Mouse (Mus musculus): ENCODE data around the gene Tulp2.
"Not testable (repeated sequence)": the region's sequence is repeated elsewhere in the genome, so short reads cannot be mapped to it uniquely, and the experiment has no call there.

Gene Tulp2

DNA sequence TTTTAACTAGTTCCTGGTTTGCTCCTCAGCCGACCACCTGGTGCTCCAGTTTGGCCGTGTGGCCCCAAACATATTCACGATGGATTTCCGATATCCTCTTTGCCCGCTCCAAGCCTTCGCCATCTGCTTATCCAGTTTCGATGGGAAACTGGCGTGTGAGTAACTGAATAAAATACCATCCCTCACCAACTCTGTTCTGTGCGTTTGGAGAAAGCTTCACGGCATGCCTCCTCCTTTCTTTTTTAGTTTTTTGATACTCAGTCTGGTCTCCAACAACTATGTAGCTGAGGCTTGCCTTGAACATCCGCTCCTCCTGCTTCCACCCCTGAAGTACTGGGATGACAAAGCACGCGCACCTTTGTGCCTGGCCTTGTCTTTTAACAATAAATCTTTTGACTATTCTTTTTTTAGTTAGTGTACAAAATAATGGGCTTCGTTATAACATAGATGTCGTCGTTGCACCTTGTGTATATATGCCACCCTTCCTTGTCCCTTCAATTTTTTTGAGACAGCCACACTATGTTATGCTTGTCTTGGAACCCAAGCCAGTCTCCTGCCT lies 40.6 kb downstream of the Tulp2 start:
- DNase-seq (ENCODE audit: low spot score), result no peak

DNA sequence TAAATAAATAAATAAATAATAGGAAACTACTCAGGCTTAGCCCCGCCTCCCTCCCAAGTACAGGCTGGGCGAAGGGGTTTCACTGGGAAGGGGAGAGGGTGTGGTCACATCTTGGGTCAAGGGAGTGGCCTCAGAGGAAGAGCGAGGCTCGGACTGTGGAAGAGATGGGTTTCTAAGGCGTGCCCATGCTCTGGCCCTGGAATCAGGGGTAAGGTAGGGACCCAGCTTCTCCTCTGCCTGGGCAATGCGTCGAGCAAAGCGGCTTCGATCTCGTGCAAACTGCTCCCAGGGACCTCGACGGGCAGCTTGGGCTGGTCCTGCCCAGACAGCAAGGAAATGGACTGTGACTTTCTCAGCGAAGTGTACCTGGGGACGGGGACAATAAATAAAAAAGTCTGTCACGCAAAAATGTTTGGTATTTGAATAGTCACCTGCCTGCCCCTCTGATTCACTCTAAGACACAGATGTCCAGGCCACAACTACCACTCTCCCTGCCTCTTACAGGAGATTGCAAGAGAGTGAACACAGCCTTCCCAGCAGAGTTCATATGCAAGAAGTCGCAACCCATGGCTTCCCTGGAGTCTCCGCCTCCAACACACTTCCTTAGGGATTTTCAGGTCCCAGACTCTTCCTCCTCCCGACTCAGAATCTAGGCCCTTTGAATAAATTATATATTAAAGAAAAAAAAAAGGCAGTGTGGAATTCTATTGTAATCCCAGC lies 41.4 kb downstream of the Tulp2 start:
- no peak for DNase-seq (ENCODE audit: low spot score)

GRCm38 (mm10) chr7:45523678-45524170 lies 42.0 kb downstream of the Tulp2 start:
- DNase-seq (ENCODE audit: low spot score), result no peak

- peak; percentile 62 for DNase-seq (ENCODE audit: low spot score)
Observed at GRCm38 (mm10) chr7:45524841-45525621, 43.4 kb downstream of the Tulp2 start.

DNA sequence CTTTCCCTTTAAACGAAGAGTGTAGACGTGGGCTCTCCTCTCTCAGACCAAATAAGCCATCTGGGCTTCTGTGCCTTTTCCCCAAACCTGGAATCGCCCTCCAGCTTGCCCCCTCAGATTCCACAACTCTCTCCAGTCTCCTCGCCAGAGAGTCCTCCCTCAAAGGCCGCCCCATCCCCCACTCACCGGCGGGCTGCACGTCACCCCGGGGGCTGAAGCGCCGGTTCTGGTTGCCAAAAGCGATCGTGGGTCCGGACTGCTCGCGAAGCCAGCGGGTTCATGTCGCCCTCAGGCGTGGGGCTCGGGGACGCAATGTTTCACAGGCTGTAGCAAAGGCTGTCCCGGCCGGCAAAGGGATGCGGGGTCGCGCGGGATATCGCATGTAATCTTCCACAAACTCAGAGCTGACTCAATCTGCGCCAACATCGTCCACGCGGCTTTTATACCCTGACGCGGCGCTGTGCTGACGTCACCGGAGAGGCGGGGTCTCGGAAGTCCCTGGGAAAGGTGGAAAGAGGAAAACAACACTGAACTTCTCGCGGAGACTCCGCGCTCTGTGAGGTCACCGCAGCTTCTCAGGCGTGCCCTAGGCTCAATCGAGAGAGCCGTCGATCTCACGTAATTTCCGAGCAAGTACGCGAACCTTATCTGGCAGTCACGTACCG lies 44.3 kb downstream of the Tulp2 start, which contains the start of the genes Ppp1r15a and Plekha4:
Gene Ppp1r15a (minus strand): TSS at position 460 of the 665 bp plus-strand sequence.
Gene Plekha4 (plus strand): TSS at position 522 of the 665 bp plus-strand sequence.
- peak; percentile 97 for DNase-seq (ENCODE audit: low spot score)

- peak; percentile 58 for DNase-seq (ENCODE audit: low spot score)
Observed at GRCm38 (mm10) chr7:45526474-45527120, 44.9 kb downstream of the Tulp2 start.

GRCm38 (mm10) chr7:45527169-45527568 lies 45.5 kb downstream of the Tulp2 start:
- not testable (repeated sequence) for DNase-seq (ENCODE audit: low spot score)

DNA sequence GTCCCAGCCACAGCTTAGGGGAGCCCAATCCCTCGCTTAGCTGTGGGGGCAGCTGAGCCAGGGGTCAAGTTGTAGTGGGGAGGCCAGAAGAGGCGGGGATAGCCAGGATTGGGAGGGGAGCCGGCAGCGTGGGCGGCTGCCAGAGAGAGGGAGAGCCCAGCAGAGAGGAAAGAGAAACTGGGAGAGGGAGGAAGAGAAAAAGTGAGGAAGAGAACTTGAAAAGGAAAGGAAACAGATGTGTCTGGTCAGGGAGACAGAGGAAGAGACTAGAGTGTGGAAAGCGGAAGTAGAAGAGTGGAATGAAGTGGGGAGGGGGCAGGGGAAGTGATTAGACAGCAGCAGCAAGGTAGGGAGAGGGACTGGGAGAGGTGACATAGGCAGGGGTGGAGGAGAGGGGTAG lies 47.8 kb downstream of the Tulp2 start:
- no peak for DNase-seq (ENCODE audit: low spot score)

DNA sequence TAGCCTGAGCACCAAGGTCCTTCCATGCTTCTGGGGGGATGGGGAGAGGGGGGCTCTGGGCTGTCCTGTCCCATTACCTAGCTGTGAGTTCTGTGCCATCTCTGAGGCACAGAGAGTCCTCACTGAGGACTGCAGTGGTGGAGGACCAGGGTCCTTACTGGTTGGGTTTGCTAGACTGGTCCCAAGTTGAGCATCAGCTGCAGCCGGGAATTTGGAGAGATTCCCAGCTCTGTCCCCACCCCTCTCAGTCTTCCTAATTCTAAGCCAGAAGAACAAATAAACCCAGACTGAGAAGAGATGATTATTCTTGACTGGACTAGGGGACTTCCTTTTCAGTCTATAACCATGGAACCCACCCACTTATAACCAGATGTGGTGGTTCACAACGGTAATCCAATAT lies 49.0 kb downstream of the Tulp2 start:
- DNase-seq (ENCODE audit: low spot score), result no peak

GRCm38 (mm10) chr7:45535676-45536075 lies 54.0 kb downstream of the Tulp2 start:
- no peak for DNase-seq (ENCODE audit: low spot score)

DNA sequence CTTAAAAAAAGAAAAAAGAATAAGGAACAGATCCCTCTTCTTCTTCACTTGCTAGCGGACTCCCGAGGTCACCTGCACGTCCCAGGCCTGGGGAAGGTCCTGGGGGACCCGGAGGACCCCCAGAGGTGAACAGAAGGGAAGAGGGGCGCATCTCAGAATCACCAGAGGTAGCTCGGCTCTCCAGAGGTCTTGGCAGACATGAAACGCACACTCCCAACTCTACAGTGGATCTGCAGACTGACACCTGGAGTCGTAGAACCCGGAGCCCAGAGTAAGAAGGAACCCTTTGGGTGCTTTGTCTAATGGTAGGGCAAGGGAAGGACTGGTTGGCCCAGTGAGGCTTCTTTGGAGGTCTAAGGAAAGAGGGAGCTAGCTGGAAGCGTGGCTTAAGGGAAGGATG lies 55.9 kb downstream of the Tulp2 start:
- DNase-seq (ENCODE audit: low spot score), result no peak

GRCm38 (mm10) chr7:45538163-45539041 lies 56.7 kb downstream of the Tulp2 start:
- DNase-seq (ENCODE audit: low spot score), result peak; percentile 65

GRCm38 (mm10) chr7:45539095-45539494 lies 57.4 kb downstream of the Tulp2 start:
- no peak for DNase-seq (ENCODE audit: low spot score)

GRCm38 (mm10) chr7:45540213-45540612 lies 58.5 kb downstream of the Tulp2 start:
- DNase-seq (ENCODE audit: low spot score), result no peak

DNA sequence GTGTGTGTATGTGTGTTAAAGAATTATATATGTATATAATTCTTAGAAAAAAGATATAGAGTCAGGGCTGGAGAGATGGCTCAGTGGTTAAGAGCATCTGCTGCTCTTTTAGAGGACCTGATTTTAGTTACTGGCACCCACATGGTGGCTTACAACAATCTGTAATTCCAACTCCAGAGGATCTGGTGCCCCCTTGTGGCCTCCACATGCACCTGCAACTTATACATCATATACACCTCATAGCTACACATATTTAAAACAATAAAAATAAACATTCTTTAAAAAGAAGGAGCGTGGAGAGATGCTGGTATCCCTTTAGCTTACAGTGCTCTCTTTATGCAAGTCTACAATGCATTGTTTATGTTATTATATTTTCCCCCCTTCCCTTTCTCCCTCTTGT lies 62.8 kb downstream of the Tulp2 start:
- no peak for DNase-seq (ENCODE audit: low spot score)

GRCm38 (mm10) chr7:45549641-45550436 lies 68.2 kb downstream of the Tulp2 start:
- no peak for DNase-seq (ENCODE audit: low spot score)

- DNase-seq (ENCODE audit: low spot score), result no peak
Observed at GRCm38 (mm10) chr7:45550821-45551511, 69.3 kb downstream of the Tulp2 start.

- no peak for DNase-seq (ENCODE audit: low spot score)
Observed at GRCm38 (mm10) chr7:45551512-45551883, 69.8 kb downstream of the Tulp2 start.

DNA sequence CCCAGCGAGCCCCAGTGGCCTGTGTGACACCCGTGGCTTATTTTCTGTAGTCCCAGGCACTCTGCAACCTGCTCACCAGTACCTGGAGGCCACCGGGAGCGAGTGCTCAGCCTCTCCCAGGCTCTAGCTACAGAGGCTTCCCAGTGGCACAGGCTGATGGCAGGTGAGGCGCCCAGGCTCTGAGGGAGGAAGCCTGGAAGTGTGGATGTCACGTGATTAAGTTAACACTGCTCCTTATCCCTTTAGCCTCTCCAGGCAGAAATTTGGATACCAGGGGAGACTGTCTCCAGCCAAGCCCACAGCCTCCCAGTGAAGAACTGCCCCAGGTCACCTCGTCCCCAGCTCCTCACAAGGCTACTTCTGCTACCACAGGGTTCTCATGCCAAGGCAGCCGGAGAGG lies 71.8 kb downstream of the Tulp2 start:
- no peak for DNase-seq (ENCODE audit: low spot score)
